Mouse (Mus musculus): Measurements from ENCODE around the gene Corin.

Corin gene

GRCm38 (mm10) chr5:72443007-72443406 lies 61.3 kb downstream of the Corin start:
- DNase-seq (ENCODE audit: low spot score): no peak

- DNase-seq (ENCODE audit: low spot score): no peak
Observed at GRCm38 (mm10) chr5:72441181-72441580, 63.1 kb downstream of the Corin start.

DNA sequence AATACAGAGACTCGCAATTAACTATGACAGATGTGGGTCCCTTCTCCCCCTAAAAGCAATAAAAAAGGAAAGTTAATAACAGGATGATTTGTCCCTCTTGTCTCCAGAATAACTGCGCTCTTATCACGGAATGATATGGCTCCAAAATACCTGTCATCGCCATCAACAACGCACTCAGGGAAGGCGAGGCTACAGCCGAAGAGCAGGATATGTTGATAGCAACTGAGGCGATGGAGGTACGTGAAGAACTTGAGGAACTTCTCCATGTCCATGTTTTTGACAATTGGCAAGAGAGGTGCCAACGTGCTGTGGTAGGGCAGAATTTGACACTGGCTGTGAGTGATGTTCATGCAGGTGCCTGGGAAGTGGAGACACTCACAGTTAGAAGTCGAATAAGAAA lies 69.2 kb downstream of the Corin start:
- no peak for DNase-seq (ENCODE audit: low spot score)

DNA sequence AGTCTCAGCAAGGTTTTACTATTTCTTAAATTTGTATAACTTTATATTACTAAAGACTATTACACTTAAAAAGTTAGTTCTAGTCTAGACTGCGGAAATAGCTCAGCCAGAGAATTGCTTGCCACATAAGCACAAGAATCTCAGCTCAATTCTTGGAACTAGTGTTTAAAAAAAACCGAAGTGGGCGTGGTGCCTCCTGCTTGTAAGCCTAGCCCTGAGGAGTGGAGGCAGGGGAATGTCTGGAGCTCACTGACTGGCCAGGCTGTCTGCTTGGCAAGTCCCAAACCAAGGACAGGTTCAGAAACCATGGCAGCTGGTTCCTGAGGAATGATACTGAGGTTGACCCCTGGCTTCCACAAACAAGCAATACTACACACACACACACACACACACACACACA lies 72.4 kb downstream of the Corin start:
- DNase-seq (ENCODE audit: low spot score): no peak

DNA sequence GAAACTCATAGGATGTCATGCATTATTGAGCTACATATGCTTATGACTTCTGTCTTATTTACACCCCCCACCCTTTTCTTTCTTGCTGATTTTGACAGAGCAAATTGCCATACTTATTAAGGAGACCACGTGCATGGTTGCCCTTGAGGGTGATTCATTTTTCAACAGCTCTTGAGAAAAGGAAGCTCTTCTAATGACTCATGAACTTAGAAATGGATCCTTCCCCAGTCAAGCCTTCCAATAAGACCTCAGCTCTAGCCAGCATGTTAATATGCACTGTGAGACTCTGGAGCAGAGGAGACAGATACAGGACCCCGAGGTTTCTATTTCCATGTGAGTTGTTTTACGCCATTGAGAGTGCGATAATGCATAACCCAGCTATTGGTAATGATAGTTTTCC lies 76.7 kb downstream of the Corin start:
- DNase-seq (ENCODE audit: low spot score): no peak

DNA sequence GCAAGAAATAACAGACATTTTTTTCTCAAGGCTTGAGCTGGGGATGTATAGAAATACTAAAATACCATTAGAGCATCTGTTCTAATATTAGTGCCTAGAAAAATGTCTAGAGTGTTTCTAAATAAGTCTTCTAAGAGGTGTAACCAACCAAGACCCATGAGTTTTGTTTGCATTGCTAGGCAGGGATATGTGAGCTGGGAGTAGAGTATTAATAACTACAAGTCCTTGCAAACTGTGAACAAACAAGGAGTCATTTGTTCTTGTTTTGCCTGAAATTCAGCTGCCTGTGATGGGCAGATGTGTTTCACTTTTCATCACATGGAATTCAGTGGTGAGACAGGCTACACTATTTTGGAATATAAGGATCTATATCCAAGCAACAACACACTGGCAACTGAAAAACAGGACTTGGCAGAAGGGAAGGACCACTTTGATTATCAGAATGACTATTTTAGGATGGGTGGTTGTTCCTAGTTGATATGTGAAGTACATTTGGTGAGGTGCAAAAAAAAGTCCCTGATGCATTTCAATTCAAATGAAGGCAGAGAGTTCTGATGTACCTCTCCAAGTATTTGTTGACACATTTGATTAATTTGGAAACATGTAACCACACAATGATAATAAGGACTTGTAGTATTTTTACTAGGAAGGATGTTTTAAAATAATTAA lies 78.8 kb downstream of the Corin start:
- no peak for DNase-seq (ENCODE audit: low spot score)

- no peak for DNase-seq (ENCODE audit: low spot score)
Observed at GRCm38 (mm10) chr5:72411874-72412329, 92.4 kb downstream of the Corin start.

DNA sequence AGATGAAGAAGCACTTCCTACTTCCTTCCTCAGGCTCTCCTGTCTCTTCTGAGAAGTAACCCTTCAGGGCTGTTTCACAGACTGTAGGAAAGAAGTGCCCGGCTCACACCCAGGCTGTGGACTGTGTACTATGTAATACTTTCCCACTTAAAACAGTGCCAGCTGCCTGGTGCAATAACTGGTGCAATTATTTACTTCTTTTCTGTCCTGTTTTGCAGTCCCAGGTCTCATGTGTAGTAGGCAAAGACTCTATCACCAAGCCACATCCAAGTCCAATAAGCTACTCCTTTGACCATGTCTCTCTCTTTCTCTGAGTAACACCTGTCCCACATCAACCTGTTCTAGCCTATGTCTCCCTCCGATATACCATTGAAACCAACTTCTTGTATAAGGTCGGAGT lies 93.4 kb downstream of the Corin start:
- DNase-seq (ENCODE audit: low spot score): no peak

- DNase-seq (ENCODE audit: low spot score): no peak
Observed at GRCm38 (mm10) chr5:72403376-72403775, 100.9 kb downstream of the Corin start.

DNA sequence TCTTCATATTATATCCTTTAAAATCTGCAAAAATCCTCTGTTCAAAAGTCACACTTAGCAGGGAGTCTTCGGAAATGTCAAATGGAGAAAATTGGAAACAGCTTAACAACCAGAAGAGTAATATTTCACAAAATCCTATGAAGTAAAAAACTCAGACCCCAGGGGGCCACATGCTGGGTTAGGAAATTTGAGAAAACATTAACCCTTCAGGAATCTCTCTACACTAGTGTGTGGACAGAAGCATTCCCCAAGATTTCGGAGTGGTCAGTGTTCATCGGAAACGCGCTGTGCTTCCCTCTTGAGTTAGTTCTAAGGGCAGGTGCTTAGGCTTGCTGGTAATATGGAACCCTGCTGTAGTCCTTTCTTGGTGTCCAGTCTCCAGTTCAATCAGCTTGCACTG lies 101.4 kb downstream of the Corin start:
- no peak for DNase-seq (ENCODE audit: low spot score)

DNA sequence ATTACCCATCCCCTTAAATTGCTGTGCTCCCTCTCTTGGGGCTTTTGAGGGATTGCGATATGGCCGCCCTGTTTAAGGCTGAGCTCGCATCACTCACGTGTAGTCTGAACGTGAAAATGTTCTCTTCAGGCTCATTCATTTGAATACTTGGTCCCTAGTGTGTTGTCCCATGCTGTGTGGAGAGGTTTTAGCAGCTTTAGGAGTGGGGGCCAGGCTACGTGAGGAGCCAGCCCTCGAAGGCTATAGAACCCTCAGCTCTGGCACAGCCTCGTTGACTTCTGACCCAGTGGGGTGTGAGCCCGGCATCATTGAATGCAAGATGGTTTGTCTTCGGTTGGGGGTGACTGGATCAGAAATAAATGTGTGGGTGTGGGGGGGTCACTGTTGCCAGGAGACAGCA lies 102.5 kb downstream of the Corin start:
- DNase-seq (ENCODE audit: low spot score): peak; percentile 42

- no peak for DNase-seq (ENCODE audit: low spot score)
Observed at GRCm38 (mm10) chr5:72401251-72401650, 103.0 kb downstream of the Corin start.

GRCm38 (mm10) chr5:72382148-72382547 lies 122.1 kb downstream of the Corin start:
- DNase-seq (ENCODE audit: low spot score): no peak

- no peak for DNase-seq (ENCODE audit: low spot score)
Observed at GRCm38 (mm10) chr5:72380616-72381015, 123.7 kb downstream of the Corin start.

GRCm38 (mm10) chr5:72368004-72368403 lies 136.3 kb downstream of the Corin start:
- no peak for DNase-seq (ENCODE audit: low spot score)

DNA sequence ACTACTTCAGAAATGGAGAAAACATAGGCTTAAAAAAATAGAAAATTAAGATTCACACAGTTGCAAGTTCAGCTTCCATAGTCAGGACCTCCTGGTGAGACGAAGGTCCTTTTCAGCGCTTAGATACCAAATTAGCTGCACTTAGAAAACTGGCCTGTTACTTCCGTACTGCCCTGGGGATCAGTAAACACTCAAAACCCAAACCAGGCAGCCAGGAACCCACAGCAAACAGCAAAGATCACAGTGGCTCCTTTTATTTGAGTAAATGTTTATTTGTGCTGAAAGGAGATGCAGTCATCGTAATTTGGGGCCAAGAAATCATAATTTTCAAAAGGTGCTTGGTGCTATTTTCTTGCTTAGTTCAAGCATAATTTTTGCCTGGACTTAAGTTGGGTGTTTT lies 138.5 kb downstream of the Corin start:
- DNase-seq (ENCODE audit: low spot score): no peak

DNA sequence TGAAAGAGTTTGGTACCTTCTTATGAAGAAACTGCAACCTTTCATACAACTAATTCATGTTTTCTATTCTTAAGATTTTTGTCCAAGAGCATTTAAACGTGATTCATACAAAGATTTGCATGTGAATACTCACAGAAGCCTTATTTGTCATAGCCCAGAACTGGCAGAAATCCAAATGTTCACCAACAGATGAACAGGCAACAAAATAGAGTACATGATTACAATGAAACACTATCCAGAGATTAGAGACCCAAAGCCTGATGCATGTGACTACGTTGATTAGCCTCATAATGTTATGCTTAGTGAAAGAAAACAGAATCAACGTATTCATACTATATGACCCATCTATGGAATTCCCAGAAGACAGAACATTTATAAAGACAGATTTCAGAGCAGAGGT lies 140.4 kb downstream of the Corin start:
- DNase-seq (ENCODE audit: low spot score): no peak

GRCm38 (mm10) chr5:72353746-72354145 lies 150.5 kb downstream of the Corin start:
- DNase-seq (ENCODE audit: low spot score): no peak

- no peak for DNase-seq (ENCODE audit: low spot score)
Observed at GRCm38 (mm10) chr5:72350081-72350758, 154.1 kb downstream of the Corin start.

- no peak for DNase-seq (ENCODE audit: low spot score)
Observed at GRCm38 (mm10) chr5:72348591-72348990, 155.7 kb downstream of the Corin start.

DNA sequence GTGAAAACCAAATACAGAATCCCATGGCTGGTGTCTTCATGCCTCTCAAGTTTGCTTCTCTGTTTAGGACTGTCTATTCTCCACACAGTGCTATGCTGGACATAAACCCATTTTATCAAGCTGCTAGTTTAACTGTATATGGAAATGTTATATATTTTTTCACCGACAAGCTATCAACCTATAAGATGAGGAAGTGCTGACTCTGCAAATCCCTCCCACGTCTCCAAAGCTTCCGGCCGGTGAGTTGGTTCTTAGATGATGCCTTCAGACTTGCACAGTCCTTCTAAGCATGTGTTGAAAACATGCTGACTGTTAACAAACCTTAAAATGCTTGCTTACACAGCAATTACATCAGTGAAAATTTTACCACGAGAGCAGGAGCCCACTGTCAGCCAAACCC lies 168.4 kb downstream of the Corin start:
- DNase-seq (ENCODE audit: low spot score): no peak

- no peak for DNase-seq (ENCODE audit: low spot score)
Observed at GRCm38 (mm10) chr5:72332901-72333300, 171.4 kb downstream of the Corin start.

GRCm38 (mm10) chr5:72331217-72331616 lies 173.1 kb downstream of the Corin start:
- no peak for DNase-seq (ENCODE audit: low spot score)

GRCm38 (mm10) chr5:72330648-72331047 lies 173.6 kb downstream of the Corin start:
- no peak for DNase-seq (ENCODE audit: low spot score)

All from testis, postnatal 10 days (tissue).